Mouse (Mus musculus): ENCODE data around the gene Shb. TPM values are rescaled to one million over a fixed set of nuclear protein-coding genes. Genes with fewer than 3 reads are reported as not detected.

Shb gene
- polyA plus RNA-seq, 1 experiment from 2014 or later = 2.5 TPM

GRCm38 (mm10) chr4:45436383-45436913 lies 95.8 kb downstream of the Shb start:
- H3K9me3 ChIP-seq (ENCODE audit: low read length) = no peaks in the 10 kb centered on the region
- ATAC-seq (no peak), DNase-seq (no peak)
- no peaks in the 10 kb centered on the region for H3K27me3 ChIP-seq (ENCODE audit: insufficient read depth, low read length)
- H3K9ac ChIP-seq (replicated peaks) = no peak overlapping the region
- WGBS (ENCODE audit: insufficient replicate concordance) = 70% methylated on average over 7 of the region's 7 CpGs
- H3K27ac ChIP-seq (ENCODE audit: low read depth) = no peak overlapping the region
- H3K4me1 ChIP-seq (ENCODE audit: insufficient read depth) = no peaks in the 10 kb centered on the region
- peaks cover 10% of the 10 kb centered on the region for H3K36me3 ChIP-seq (replicated peaks; ENCODE audit: insufficient read depth, low read length)
- TF ChIP-seq CTCF (IDR thresholded peaks at IDR 0.05; ENCODE audit: low read depth) = no peak
- no peak for TF ChIP-seq EP300 (IDR thresholded peaks at IDR 0.05; ENCODE audit: low read depth)
- H3K4me3 ChIP-seq (ENCODE audit: low read depth, low read length) = no peak overlapping the region
- no peak overlapping the region for H3K4me2 ChIP-seq (ENCODE audit: low read depth, low read length)

- no peak overlapping the region for H3K4me3 ChIP-seq (ENCODE audit: low read depth, low read length)
- 70% methylated on average over 2 of the region's 2 CpGs for WGBS (ENCODE audit: insufficient replicate concordance)
- no peaks in the 10 kb centered on the region for H3K9me3 ChIP-seq (ENCODE audit: low read length)
- H3K27me3 ChIP-seq (ENCODE audit: insufficient read depth, low read length) = no peaks in the 10 kb centered on the region
- DNase-seq (no peak), ATAC-seq (no peak)
- no peak overlapping the region for H3K9ac ChIP-seq (replicated peaks)
- H3K4me1 ChIP-seq (ENCODE audit: insufficient read depth) = no peaks in the 10 kb centered on the region
- peaks cover 8% of the 10 kb centered on the region for H3K36me3 ChIP-seq (replicated peaks; ENCODE audit: insufficient read depth, low read length)
- no peak for TF ChIP-seq CTCF (IDR thresholded peaks at IDR 0.05; ENCODE audit: low read depth)
- no peak for TF ChIP-seq EP300 (IDR thresholded peaks at IDR 0.05; ENCODE audit: low read depth)
- no peak overlapping the region for H3K4me2 ChIP-seq (ENCODE audit: low read depth, low read length)
- no peak overlapping the region for H3K27ac ChIP-seq (ENCODE audit: low read depth)
Measured at GRCm38 (mm10) chr4:45435899-45436298, 96.4 kb downstream of the Shb start.

- Histone ChIP-seq H3K36me3 (replicated peaks; ENCODE audit: insufficient read depth, low read length) (0 out of 2 replicates have a peak, but pooled peaks cover 2% of the 10 kb centered on the region), H3K4me2 (ENCODE audit: low read depth, low read length) (no peak overlapping the region), H3K9ac (replicated peaks) (no peak overlapping the region), H3K4me3 (ENCODE audit: low read depth, low read length) (no peak overlapping the region), H3K27me3 (ENCODE audit: insufficient read depth, low read length) (no peaks in the 10 kb centered on the region), H3K27ac (ENCODE audit: low read depth) (no peak overlapping the region), H3K9me3 (ENCODE audit: low read length) (no peaks in the 10 kb centered on the region), H3K4me1 (ENCODE audit: insufficient read depth) (no peaks in the 10 kb centered on the region)
- DNase-seq (no peak), ATAC-seq (no peak)
- TF ChIP-seq CTCF (IDR thresholded peaks at IDR 0.05; ENCODE audit: low read depth) (no peak), EP300 (IDR thresholded peaks at IDR 0.05; ENCODE audit: low read depth) (no peak)
- 61% methylated on average over 4 of the region's 4 CpGs for WGBS (ENCODE audit: insufficient replicate concordance)
Measured at GRCm38 (mm10) chr4:45434681-45435080, 97.6 kb downstream of the Shb start.

GRCm38 (mm10) chr4:45434071-45434470 lies 98.2 kb downstream of the Shb start:
- Histone ChIP-seq H3K27ac (ENCODE audit: low read depth) (no peak overlapping the region), H3K4me1 (ENCODE audit: insufficient read depth) (no peaks in the 10 kb centered on the region), H3K27me3 (ENCODE audit: insufficient read depth, low read length) (no peaks in the 10 kb centered on the region), H3K36me3 (replicated peaks; ENCODE audit: insufficient read depth, low read length) (0 out of 2 replicates have a peak, but pooled peaks cover 2% of the 10 kb centered on the region), H3K4me3 (ENCODE audit: low read depth, low read length) (no peak overlapping the region), H3K4me2 (ENCODE audit: low read depth, low read length) (no peak overlapping the region), H3K9ac (replicated peaks) (no peak overlapping the region), H3K9me3 (ENCODE audit: low read length) (no peaks in the 10 kb centered on the region)
- TF ChIP-seq EP300 (IDR thresholded peaks at IDR 0.05; ENCODE audit: low read depth) (no peak), CTCF (IDR thresholded peaks at IDR 0.05; ENCODE audit: low read depth) (no peak)
- 84% methylated on average over 12 of the region's 12 CpGs for WGBS (ENCODE audit: insufficient replicate concordance)
- ATAC-seq (no peak), DNase-seq (no peak)

- no peaks in the 10 kb centered on the region for H3K4me1 ChIP-seq (ENCODE audit: insufficient read depth)
Measured at GRCm38 (mm10) chr4:45431806-45432205, 100.5 kb downstream of the Shb start.

GRCm38 (mm10) chr4:45431316-45431715 lies 101.0 kb downstream of the Shb start:
- TF ChIP-seq EP300 (IDR thresholded peaks at IDR 0.05; ENCODE audit: low read depth) (no peak), CTCF (IDR thresholded peaks at IDR 0.05; ENCODE audit: low read depth) (no peak)
- Histone ChIP-seq H3K9ac (replicated peaks) (no peak overlapping the region), H3K9me3 (ENCODE audit: low read length) (no peaks in the 10 kb centered on the region), H3K36me3 (replicated peaks; ENCODE audit: insufficient read depth, low read length) (0 out of 2 replicates have a peak, but pooled peaks cover 2% of the 10 kb centered on the region), H3K27me3 (ENCODE audit: insufficient read depth, low read length) (no peaks in the 10 kb centered on the region), H3K4me2 (ENCODE audit: low read depth, low read length) (no peak overlapping the region), H3K4me1 (ENCODE audit: insufficient read depth) (no peaks in the 10 kb centered on the region), H3K4me3 (ENCODE audit: low read depth, low read length) (no peak overlapping the region), H3K27ac (ENCODE audit: low read depth) (no peak overlapping the region)
- no peak for ATAC-seq
- 86% methylated on average over 3 of the region's 3 CpGs for WGBS (ENCODE audit: insufficient replicate concordance)
- no peak for DNase-seq

More at GRCm38 (mm10) chr4:45431806-45432205, 100.5 kb downstream of the Shb start:
- 0 out of 2 replicates have a peak, but pooled peaks cover 2% of the 10 kb centered on the region for H3K36me3 ChIP-seq (replicated peaks; ENCODE audit: insufficient read depth, low read length)
- H3K4me2 ChIP-seq (ENCODE audit: low read depth, low read length) = no peak overlapping the region
- no peaks in the 10 kb centered on the region for H3K9me3 ChIP-seq (ENCODE audit: low read length)
- TF ChIP-seq EP300 (IDR thresholded peaks at IDR 0.05; ENCODE audit: low read depth) (no peak), CTCF (IDR thresholded peaks at IDR 0.05; ENCODE audit: low read depth) (no peak)
- 83% methylated on average over 3 of the region's 3 CpGs for WGBS (ENCODE audit: insufficient replicate concordance)
- H3K9ac ChIP-seq (replicated peaks) = no peak overlapping the region
- H3K4me3 ChIP-seq (ENCODE audit: low read depth, low read length) = no peak overlapping the region
- H3K27ac ChIP-seq (ENCODE audit: low read depth) = no peak overlapping the region
- no peaks in the 10 kb centered on the region for H3K27me3 ChIP-seq (ENCODE audit: insufficient read depth, low read length)
- DNase-seq (no peak), ATAC-seq (no peak)

All from liver, postnatal 0 days (tissue).